10 mouse cellular contexts compared by ENCODE assay signal in genomic region chr17:26462634-26463170, GRCm38 (mm10). TPM values are rescaled to one million over a fixed set of nuclear protein-coding genes. Genes with fewer than 3 reads are reported as not detected.
DNase-seq lines count a peak whose midpoint lies in the region; ATAC-seq and TF ChIP-seq lines count a peak whose summit lies in the region.
"Had no signal": no experiment of that assay in that cellular context is flagged by ENCODE, and none has a peak within 500 bp of the region (broad histone marks: within the 10 kb centered on the region; RNA-seq: fewer than 3 reads in every experiment).

No protein-coding gene starts in this region.

- H3K4me3 ChIP-seq in hindbrain, embryonic 16.5 days (ENCODE audit: low read length), result no peak overlapping the region
- no peak overlapping the region for H3K4me3 ChIP-seq in limb, embryonic 10.5 days
- H3K4me3 ChIP-seq in neural tube, embryonic 15.5 days (replicated peaks), result no peak overlapping the region
- H3K4me3 ChIP-seq in thymus, adult 2 months (ENCODE audit: control insufficient read depth, insufficient read depth, low read length), result no peak overlapping the region
- H3K4me3 ChIP-seq: erythroblast, embryonic 14.5 days; stomach, embryonic 15.5 days had no signal

- no peaks in the 10 kb centered on the region for H3K9me3 ChIP-seq in hindbrain, embryonic 16.5 days (ENCODE audit: control insufficient read depth, low read length)
- H3K9me3 ChIP-seq in limb, embryonic 10.5 days (replicated peaks), result no peaks in the 10 kb centered on the region
- no peaks in the 10 kb centered on the region for H3K9me3 ChIP-seq in neural tube, embryonic 15.5 days (replicated peaks)
- H3K9me3 ChIP-seq: stomach, embryonic 15.5 days had no signal

- no peak overlapping the region for H3K27ac ChIP-seq in hindbrain, embryonic 16.5 days (ENCODE audit: low read depth, low read length)
- no peak overlapping the region for H3K27ac ChIP-seq in limb, embryonic 10.5 days
- H3K27ac ChIP-seq in neural tube, embryonic 15.5 days (replicated peaks), result no peak overlapping the region
- H3K27ac ChIP-seq in thymus, adult 2 months (ENCODE audit: control insufficient read depth, insufficient read depth, low read length), result no peak overlapping the region
- H3K27ac ChIP-seq: stomach, embryonic 15.5 days had no signal

- H3K9ac ChIP-seq in hindbrain, embryonic 16.5 days (ENCODE audit: low read depth, low read length), result peak overlapping the region; percentile 58
- H3K9ac ChIP-seq in neural tube, embryonic 15.5 days (replicated peaks), result 0 out of 2 replicates have a peak overlapping the region, but pooled peaks have one; percentile 31
- H3K9ac ChIP-seq: stomach, embryonic 15.5 days had no signal

- ATAC-seq in hindbrain, embryonic 16.5 days, result no peak
- no peak for ATAC-seq in neural tube, embryonic 15.5 days (ENCODE audit: low FRiP score)

- H3K4me1 ChIP-seq in hindbrain, embryonic 16.5 days (ENCODE audit: control insufficient read depth, insufficient read depth, low read depth, low read length), result peaks cover 5% of the 10 kb centered on the region; the same call in 1 of the 2 replicates
- H3K4me1 ChIP-seq in limb, embryonic 10.5 days, result 0 out of 2 replicates have a peak, but pooled peaks cover 8% of the 10 kb centered on the region
- H3K4me1 ChIP-seq in neural tube, embryonic 15.5 days, result peaks cover 4% of the 10 kb centered on the region
- no peaks in the 10 kb centered on the region for H3K4me1 ChIP-seq in thymus, adult 2 months (replicated peaks; ENCODE audit: control insufficient read depth, insufficient read depth, low read length)

- TF ChIP-seq POLR2A in thymus, adult 2 months (IDR thresholded peaks at IDR 0.05; ENCODE audit: control insufficient read depth, extremely low read depth, insufficient read depth, low read length, poor library complexity), result no peak

- peak; percentile 58 for DNase-seq in ovary, postnatal 10 days (ENCODE audit: low spot score)
- no peak for DNase-seq in ovary, adult 18-20 months (ENCODE audit: low spot score)
- peak; percentile 74 for DNase-seq in cerebellum, adult 11-12 months
- peak; percentile 68 to 82 for DNase-seq in frontal cortex, postnatal 25 days (ENCODE audit: low spot score in 2 of 2)
- peak; percentile 87 for DNase-seq in limb, embryonic 10.5 days (ENCODE audit: low spot score)
- DNase-seq in thymus, adult 2 months, result peak; percentile 74

- WGBS in hindbrain, embryonic 16.5 days, result 28% methylated on average over 12 of the region's 12 CpGs
- 35% methylated on average over 12 of the region's 12 CpGs for WGBS in limb, embryonic 10.5 days
- WGBS in neural tube, embryonic 15.5 days, result 34% methylated on average over 12 of the region's 12 CpGs
- WGBS in thymus, adult 2 months, result 39% methylated on average over 12 of the region's 12 CpGs

- no peaks in the 10 kb centered on the region for H3K27me3 ChIP-seq in hindbrain, embryonic 16.5 days (replicated peaks; ENCODE audit: control insufficient read depth, insufficient read depth, low read length)
- 0 out of 2 replicates have a peak, but pooled peaks cover 13% of the 10 kb centered on the region for H3K27me3 ChIP-seq in limb, embryonic 10.5 days (ENCODE audit: low read depth, poor library complexity, severe bottlenecking)
- H3K27me3 ChIP-seq in neural tube, embryonic 15.5 days (replicated peaks), result peaks cover 7% of the 10 kb centered on the region; the same call in 1 of the 2 replicates
- no peaks in the 10 kb centered on the region for H3K27me3 ChIP-seq in thymus, adult 2 months (ENCODE audit: control insufficient read depth, insufficient read depth, low read length)
- H3K27me3 ChIP-seq: stomach, embryonic 15.5 days had no signal

- H3K4me2 ChIP-seq in hindbrain, embryonic 16.5 days (ENCODE audit: low read length), result peak overlapping the region; percentile 26; the same call in 1 of the 2 replicates
- 0 out of 2 replicates have a peak overlapping the region, but pooled peaks have one; percentile 22 for H3K4me2 ChIP-seq in neural tube, embryonic 15.5 days
- H3K4me2 ChIP-seq: stomach, embryonic 15.5 days had no signal

- no peaks in the 10 kb centered on the region for H3K36me3 ChIP-seq in hindbrain, embryonic 16.5 days (ENCODE audit: control insufficient read depth, insufficient read depth, low read length)
- no peaks in the 10 kb centered on the region for H3K36me3 ChIP-seq in limb, embryonic 10.5 days
- H3K36me3 ChIP-seq in neural tube, embryonic 15.5 days, result no peaks in the 10 kb centered on the region
- H3K36me3 ChIP-seq in thymus, adult 2 months (ENCODE audit: control insufficient read depth, insufficient read depth, low read length), result no peaks in the 10 kb centered on the region
- H3K36me3 ChIP-seq: stomach, embryonic 15.5 days had no signal

- peak; percentile 74; the same call in 1 of the 2 replicates for TF ChIP-seq CTCF in thymus, adult 2 months (IDR thresholded peaks at IDR 0.05; ENCODE audit: borderline replicate concordance, control insufficient read depth, extremely low read depth, insufficient read depth, low read length, poor library complexity)

RNA-seq across cellular contexts. Expression of gene Neurl1b, which starts 48.1 kb away (rescaled TPM):
- polyA plus RNA-seq in hindbrain, embryonic 16.5 days (2015; fragmentation: Nextera tagmentation; extraction: Ambion mirVana), result 1.9 and 2.2 TPM in 2 replicates
- polyA plus RNA-seq in limb, embryonic 10.5 days (2016; fragmentation: Nextera tagmentation; extraction: Ambion mirVana), result 0.05 and 0.10 TPM in 2 replicates
- 1.3 and 1.8 TPM in 2 replicates for polyA plus RNA-seq in neural tube, embryonic 15.5 days (2015; fragmentation: Nextera tagmentation; extraction: Ambion mirVana)
- polyA plus RNA-seq in thymus, adult 2 months (2012; rRNA removed), result 26.2 and 69.9 TPM in 2 replicates
- polyA plus RNA-seq: erythroblast, embryonic 14.5 days had no signal
